Mouse (Mus musculus) megakaryocyte-erythroid progenitor cell, adult 5 weeks (primary cell): ENCODE results near the gene Iqca. TPM values are rescaled to one million over a fixed set of nuclear protein-coding genes. Genes with fewer than 3 reads are reported as not detected.

Experiments
- polyA plus RNA-seq: library from polyadenylated mRNA; stranded (reverse); fragments of >175 nt; gene quantifications from 2 replicates; pipeline ENCODE4 v1.2.3, GENCODE M21; 2012

Gene Iqca
- not detected in 2 replicates for polyA plus RNA-seq

GRCm38 (mm10) chr1:90153099-90153744 lies at the start of gene Iqca:
Gene Iqca, minus strand, starts transcription at chr1:90153401.

GRCm38 (mm10) chr1:90014446-90014845 lies 138.8 kb downstream of the Iqca start, which contains the start of gene Asb18:
Gene Asb18, minus strand, starts transcription at chr1:90014666.

Other genes with a start within 250 kb of the Iqca start
- gene Gbx2, start 222.2 kb downstream of the Iqca start, polyA plus RNA-seq = 5.3 and 6.0 TPM in 2 replicates
- not detected in 2 replicates for gene Asb18, start 138.7 kb downstream of the Iqca start, polyA plus RNA-seq
- gene Ackr3, start 50.6 kb upstream of the Iqca start, polyA plus RNA-seq = not detected in 2 replicates